Mouse (Mus musculus): ENCODE data around the gene Tnnt3.
A peak's percentile ranks its signal among the peaks of the same experiment; 100 is the strongest.

Gene Tnnt3

DNA sequence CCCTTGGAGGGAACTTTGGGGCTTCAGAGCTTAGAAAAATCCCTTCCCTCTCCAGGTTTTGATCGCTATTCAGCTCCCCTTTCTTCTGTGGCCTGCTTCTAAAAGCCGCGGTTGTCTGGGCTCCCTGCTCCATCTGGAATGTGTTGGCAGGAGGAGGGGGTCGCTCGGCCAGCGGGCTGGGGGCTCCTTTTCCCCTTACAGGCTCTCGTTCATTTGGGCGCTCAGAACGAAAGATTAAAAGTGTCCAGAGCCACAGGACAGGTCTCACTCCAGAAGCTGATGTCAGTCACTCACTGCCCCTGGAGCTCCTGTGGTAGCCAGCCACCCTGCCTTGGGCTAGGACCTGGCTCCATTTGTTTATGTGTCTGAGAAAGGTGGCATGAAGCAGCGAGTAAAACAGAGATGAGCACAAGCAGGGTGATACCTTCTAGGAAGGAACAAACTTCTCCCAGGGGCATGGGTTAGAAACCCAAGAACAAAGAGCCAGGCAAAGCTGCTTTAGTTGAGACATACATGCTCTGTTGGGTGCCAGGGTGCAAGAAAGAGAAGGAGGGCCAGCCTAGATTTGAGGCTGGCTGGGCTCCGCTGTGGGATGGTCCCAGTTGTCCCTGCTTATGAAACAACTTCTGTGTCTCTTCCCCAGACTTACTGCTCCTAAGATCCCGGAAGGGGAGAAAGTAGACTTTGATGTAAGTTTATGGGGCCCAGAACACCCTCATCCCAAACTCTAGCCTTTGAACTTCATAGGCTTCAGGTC lies 11.6 kb downstream of the Tnnt3 start:
- DNase-seq = no peak

DNA sequence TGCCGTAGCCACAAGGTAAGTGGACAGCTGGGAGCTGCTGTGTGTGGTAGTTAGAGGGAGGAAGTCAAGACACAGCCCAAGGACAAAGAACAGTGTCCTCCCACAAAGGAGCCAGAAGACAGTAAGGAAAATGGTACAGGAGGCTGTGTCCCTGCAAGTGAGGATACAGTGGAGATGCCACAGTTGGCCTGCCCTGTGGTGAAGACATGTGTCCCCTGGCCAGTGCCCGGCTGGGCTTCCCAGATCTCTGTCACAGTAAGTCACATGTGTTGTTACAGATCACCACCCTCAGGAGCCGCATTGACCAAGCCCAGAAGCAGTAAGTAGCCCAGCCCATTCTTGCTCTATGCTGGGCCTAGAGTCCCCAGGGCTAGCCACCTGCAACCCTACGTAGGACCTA lies 15.4 kb downstream of the Tnnt3 start:
- DNase-seq = no peak

DNA sequence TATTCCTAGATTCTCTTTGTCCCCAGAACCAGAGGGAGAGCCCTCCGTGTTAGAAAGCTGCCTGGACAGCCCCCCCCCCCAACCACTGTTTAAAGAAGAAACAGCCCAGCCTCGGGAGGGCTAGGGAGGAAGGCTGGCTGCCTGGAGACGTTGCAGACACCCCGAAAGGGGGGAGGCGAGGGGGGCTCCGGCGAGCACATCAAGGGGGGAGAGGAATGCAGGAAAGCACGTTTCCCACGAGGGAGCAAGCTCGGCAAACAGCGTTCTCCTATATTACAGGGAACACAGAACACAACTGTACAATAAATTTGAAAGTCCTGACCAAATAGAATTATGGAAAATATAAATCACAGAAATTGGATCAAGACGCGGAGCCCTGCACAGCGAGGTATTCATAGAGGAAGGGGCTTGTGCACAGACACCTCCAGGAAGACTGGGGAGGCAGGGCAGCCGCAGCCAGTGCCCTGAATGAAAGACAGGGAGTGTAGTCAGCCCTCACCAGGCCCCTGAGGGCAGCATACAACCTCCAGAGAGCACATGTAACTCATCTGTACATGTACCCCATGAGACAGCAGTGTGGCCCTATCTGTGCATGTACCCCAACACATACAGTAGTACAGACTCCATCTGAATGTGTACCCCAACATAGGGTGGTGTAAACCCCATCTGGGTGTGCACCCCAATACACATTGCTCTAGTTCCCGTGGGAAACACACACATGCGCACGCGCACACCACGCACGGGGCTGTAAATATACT lies 17.8 kb downstream of the Tnnt3 start:
- no peak for DNase-seq

DNA sequence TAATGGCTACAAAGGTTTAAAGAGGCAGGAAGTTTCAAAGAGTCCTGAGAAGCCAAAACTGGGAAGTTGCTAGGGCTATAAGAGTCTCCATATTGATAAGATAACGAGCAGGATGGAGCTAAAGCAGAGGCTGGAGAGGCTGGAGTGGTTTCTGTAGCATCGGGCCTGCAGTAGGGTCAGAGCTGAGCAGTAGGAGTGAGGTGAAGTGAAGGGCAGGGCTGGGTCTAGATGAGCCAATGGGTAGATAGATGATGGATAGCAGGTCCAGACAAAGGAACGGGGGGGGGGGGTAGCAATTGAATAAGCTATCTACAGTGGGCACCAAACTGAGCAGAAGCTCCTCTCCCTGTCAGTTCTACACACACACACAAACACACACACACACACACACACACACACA lies 18.9 kb downstream of the Tnnt3 start:
- DNase-seq = no peak

DNA sequence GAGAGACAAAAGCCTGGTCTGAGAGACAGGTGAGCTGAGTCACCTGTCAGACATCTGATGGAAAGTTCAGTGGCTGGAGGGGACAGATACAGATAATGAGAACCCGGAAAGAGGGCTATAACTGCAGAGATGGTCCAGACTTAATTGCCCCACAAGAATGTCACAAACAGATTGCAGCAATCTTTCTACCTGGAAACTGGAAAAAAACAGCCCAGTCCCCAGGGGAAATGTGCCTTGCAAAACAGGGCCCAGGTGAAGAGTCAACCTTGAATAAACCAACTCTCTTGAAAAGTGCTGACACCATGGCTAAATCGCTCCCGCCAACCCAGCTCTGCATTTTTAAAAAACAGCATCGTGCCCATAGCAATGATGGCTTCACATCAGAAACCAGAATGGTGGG lies 21.7 kb downstream of the Tnnt3 start:
- no peak for DNase-seq

DNA sequence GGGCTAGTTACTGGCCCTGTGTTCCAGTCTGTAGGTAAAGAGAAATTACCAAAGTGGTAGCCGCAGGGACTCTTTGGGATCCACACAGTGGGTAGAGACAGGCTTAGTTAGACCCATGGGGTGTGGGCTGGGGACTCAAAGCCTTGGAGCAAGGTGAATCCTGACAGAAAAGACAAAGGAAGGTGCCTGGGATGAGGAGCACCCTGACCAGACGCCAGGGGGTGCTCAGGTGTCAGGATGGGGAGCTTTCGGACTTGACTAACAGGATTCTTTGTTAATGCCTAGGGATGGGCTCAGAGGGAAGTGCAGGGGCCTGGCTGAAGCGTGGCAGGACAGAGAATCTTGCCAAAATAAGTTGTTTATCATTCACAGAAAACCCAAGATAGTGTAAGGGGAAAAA lies 23.7 kb downstream of the Tnnt3 start:
- peak; percentile 25 for DNase-seq

DNA sequence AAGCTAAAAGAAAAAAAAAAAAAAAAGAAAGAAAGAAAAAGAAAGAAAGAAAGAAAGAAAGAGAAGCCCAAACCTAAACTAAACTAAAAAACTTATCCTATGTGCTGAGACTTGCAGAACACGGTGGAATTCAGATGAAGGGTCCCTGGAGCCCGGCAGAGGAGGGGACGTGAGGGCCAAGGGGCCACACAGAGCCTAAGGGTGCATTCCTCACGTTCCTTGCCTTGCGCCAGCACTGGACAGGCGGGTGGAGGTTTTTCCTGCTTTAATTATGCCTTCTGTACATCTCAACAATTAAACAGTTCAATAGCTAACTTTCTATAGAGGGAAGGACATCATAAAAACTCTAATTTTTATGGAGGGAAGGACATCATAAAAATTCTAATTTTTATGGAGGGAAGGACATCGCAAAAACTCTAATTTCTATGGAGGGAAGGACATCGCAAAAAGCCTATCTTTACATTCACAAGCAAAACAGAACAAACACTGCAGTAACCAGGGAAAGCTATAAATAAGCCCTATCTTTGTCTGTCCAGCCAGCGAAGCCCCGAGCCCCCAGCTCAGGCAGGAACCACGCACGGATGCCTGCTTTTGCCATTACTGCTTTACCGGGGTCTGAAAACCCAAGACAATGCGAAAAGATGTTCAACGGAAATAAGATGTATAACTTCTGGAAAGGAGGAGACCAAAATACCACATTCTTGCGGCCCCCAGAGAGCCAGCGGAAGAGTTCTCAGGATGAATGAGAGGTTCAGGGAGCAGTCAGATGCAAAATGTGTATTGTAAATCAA lies 24.8 kb downstream of the Tnnt3 start:
- DNase-seq = no peak

DNA sequence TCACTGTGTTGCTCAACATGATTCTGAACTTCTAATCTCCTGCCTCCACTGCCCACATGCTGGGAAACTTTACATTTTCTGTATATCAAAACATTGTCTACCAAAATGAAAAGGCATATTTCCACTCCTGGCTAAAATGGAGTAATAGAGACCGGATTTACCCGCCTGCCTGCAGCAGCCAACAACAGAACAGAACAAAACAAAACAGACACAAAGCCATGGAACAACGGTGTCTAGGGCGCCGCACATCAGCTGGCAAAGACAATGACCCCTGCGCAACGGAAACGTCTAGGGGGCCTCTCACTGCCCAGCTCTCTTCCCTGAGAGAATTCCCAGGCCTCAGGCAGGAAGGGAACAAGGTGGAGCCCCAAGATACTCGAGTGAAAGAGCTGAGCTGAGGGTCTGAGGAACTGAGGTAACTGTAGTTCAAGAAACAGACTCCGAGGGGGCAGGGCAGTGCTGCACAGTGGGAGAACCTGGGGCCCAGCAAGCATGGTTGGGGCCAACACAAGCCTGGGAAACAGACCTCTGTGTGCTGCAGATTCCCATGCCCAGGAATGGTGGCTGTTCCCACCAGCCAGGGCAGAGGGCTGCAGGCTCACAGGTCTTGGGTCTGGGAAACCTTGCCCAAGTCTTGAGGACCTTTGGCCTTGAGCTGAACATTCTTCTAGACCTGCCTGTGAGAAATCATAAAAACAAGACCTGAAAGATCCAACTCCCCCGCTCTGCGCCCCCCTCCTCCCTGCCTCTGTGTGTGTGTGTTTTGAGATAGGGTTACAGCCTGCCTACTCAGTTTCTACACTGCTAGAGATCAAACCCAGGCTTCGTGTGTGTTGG lies 26.9 kb downstream of the Tnnt3 start:
- DNase-seq = no peak

DNA sequence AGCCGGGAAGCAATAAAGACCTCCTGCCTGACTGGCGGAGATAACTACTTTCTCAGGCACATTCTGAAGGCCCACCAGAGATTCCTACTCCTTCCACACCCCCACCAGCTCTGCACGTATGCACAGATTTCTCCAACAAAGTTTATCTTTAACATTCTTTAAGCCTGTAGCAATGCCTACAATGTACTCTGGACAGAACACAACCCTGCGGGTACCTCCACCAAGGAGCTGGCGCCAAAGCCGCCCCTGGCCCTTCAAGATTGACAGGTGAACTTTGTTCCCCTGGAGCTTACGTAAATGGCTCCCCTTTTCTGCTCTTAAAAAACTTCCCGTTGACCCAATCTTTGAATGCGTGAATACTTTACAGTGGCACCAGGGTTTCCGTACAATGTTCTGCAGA lies 30.7 kb downstream of the Tnnt3 start:
- peak; percentile 16 for DNase-seq

DNA sequence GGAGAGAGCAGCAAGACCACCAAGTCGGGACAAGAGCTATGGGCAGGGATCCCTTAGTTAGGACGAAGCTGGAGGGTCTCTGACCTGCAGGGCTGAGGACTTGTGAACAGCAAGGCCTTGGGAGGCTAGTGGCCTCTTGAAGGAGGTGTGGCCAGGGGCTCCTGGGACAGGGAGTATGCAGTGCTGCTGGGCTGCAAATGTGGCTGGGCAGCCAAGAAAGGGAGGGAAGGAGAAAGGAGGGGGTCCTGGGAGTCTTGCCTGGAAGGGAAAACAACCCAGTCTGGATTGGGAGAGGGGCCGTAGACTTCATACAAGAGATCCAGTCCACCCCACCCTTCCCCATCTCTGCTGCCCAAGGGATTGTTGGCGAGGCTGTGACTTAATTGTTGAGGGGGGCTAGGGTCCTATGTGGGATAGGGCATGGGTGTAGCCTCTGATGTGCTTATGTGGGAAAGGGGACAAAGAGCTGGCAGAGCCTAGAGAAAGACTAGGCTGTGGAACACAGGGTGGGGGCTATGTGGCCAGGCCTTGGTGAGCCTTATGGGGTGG lies 33.4 kb downstream of the Tnnt3 start:
- DNase-seq = no peak

DNA sequence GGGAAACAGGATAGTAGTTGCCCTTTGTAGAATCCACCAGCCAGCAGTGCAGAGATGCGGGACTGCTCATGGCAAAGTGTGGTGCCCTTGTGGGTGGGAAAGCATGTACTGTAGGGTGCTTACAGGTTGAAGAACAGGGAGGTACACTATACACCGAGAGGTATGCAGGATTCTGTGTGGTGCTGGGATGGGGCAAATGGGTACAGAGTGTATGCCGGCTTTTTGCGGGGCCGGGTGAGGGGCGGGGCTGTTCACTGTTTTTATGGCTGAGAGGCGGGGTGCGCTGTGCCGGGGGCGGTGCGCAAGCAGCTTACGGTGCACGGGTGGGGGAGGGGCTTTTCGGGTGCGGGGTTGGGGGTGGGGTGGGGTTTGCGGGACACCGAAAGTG lies 34.0 kb downstream of the Tnnt3 start, which contains the start of gene Mrpl23:
TSS of gene Mrpl23 (plus strand) at position 16 of the 388 bp plus-strand sequence.
- DNase-seq = no peak

DNA sequence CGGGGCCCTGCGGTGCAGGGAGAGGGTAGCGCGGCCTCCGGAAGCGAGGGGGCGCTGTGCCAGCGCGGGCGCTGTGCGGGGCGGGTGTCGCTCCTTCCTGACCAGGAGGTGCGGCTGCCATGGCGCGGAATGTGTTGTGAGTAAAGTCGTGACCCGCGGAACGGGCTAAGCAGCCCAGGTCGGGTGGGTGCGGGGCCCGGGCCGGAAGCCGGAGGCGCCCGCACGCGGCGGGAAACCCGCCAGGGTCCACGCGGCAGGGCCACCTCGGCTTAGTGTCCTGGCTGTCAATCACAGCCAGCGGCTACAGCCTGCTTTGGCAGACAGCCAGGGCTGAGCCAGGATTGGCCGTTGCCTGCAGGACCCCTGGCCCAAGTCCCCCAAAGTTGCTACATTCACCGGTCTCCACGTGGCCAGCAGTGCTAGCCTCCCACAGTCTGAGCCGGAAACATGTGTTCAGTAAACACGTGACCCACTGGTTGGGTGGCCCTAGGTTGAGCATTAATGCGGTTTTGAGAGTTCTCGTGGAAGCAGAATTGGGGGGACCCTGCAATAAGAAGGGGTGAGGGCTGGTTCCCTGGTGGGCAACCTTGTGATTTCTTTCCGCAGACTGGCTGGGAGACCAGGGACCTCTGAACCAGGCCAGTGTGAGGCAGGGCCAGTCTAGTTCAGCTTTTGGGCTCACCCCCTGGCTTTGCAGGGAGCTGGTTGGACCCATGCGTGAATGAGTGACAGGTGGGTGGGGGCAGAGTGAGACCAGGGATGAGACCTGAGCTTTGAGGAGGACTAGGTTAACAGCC lies 34.6 kb downstream of the Tnnt3 start:
- peak; percentile 85 for DNase-seq

DNA sequence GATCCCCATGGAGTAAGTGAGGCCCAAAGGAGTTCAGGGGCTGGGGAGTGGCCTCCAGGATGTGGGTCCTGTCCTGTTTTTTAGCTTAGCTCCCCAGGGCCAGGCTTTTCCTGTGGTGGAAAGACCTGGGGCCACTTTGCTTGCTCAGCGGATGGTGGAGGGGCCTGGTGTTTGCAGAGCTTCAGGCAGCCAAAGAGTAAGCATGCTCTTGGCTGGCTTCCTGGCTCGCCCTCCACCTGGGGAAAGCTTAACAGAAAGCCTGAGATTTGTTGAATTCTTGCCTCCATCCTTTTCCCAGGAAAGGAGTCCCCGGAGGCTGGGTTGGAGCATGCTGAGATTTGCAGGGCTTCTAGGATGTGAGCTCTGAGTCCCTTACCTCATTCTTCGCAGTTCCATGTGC lies 36.5 kb downstream of the Tnnt3 start:
- DNase-seq = no peak

DNA sequence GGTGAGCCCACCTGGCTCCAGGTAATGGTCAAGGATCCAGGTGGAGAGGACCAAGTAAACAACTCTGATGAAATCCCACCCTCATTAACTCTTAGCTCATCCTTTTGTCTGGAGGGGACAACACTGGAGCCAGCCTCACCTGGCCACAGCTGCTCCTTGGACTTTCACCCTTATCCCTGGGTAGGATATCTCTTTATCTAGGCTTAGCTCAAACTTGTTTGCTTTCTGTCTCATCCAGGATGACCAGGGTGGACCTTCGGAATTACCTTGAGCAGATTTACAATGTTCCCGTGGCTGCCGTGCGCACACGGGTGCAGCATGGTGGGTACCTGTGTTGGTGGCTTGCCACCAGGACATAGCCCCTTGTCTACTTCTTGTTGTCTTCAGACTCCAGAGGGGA lies 37.2 kb downstream of the Tnnt3 start:
- no peak for DNase-seq

DNA sequence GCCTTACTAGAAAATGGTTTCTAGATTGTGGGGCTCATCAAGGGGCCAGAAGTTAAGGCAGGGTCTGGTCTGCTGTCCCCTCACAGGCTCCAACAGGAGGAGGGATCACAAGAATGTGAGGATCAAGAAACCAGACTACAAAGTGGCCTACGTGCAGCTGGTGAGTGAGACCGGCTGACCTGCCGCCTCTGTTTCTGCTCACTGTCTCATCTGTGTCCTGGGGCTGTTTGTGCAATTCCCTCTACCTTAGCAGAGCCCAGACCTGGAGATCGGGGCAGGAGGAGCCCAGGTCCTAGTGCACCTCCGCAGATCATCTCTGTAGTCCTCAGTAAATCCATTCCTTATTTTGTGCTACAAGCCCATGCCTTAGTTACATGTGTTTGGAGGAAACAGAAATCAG lies 38.5 kb downstream of the Tnnt3 start:
- DNase-seq = no peak

DNA sequence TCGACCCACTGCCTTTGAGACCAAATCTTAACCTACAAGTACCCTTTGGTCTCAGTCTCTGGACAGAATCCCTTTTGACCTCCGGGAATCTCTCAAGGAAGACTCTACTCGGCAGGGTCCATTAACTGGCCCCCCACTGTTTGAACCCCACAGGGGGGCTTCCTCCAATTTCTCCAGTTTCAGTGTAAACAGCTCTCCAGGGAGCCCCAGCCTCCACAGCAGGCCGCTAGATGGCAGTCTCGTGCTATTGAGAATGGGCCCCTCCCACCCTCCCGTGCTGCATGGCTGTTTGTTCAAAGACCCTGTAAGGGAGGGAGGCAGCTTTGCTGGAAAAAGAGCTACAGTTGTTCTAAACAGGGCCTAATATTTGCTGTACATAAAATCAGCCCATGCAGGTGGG lies 39.2 kb downstream of the Tnnt3 start:
- peak; percentile 58 for DNase-seq

DNA sequence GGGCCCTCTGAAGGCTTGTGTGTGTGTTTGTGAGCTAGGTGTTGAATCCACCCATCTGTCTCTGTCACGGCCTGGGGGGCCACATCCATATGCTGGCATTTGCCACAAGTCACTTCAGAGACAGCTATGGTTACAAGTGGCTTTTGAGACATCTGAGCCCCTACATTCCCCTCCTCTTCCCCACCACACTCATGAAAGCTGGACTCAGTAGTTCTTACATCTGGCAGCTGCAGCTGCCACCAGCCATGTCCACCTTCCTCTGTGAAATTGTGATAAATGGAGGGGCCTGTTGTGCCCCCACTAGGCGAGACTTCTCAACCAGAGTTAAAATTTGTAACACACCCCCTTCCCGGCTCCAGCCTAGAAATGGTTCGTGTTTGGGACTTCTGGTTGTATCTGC lies 39.7 kb downstream of the Tnnt3 start:
- DNase-seq = no peak

DNA sequence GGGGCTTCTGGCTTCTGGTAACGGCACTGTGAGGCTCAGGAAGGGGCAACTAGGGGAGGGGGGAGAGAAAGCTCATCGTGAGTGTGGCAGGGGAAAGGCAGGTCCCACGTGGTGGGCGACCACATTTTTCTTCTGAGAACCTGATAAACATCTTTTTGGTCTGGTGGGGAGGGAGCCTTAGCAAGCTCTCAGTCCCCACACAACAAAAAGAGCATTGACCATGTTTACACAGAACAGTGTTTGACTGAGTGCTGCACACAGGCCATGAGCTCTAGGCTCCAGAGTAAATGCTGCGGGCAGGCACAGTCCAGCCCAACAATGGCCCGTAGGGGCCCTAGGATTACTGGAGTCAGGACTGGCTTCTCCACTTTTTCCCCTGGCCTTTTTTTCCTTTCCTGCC lies 40.1 kb downstream of the Tnnt3 start:
- DNase-seq = no peak

DNA sequence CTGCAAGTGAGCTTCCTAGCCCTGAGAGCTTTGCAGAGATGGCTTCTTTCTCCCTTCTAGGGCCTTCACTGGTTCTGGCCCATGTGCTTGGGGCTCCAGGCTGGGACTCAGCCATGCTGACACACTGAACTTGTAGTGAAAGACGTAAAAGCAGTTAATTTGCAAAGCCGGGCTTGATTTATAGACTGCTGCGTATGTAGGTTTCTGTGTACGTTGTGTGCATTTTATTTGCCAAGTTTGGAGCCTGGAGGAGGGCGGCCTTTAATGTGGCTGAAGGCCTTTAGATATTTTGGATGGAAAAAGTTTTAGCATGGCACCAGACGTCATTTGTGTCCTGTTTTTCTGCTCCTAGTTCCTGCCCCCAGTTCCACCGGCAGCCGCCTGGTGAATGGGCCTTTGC lies 41.2 kb downstream of the Tnnt3 start:
- DNase-seq = no peak

DNA sequence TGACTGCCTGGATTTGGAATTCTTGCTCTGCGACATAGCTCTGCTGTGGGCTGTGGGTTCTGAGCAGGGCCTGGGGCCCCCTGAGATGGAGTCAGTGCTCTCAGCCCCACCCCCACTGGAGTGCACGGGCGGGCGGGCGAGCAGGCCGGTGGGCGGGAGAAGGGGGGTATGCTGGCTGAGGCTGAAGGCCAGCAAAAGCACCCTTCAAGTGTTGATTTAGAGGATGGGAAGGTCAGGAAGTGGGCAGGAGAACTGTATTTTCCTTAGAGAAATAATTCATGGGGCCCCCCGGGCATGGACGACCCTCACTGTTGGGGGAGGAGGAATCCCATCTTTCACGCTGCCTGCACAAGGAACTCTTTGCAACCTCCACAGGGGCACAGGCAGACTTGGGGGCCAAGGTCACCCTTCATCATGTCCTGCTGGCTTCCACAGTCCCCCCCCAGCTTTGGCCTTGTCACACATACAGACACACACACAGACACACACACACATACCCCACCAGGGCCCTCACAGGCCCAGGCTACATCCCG lies 44.2 kb downstream of the Tnnt3 start:
- DNase-seq = no peak

DNA sequence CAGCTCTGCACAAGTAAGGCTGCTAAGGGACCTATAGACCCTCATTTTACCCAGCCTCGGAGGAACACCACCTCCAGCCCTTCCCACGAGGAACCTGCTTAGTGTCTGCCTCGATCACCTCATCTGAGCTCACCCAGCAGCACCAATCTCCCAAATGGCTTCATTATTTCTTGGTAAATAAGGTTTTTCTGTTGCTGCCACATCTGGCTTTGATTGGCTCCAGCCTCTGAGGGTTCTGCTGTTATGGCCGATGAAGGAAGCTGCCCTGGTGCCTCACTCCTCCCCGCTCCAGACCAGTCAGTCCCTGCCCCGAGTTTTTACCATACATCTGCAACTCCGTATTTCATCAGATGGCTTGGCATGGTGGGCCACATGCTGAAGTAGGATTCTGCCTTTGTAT lies 47.3 kb downstream of the Tnnt3 start:
- DNase-seq = no peak
